Mouse (Mus musculus) brain, embryonic 14.5 days (tissue): ENCODE measurements at regions not wholly inside any gene's neighbourhood (a gene's known extent, or its start where the extent isn't known, plus 50 kb on each side); places are given as distances from the start of the nearest gene placed in this dataset.

ENCODE experiments used
- CTCF ChIP-seq: fragments of 200-500 bp; IDR thresholded peaks from 2 replicates; pipeline ENCODE4 v1.5.1; 2012; ENCODE audit warnings: inconsistent platforms, mild to moderate bottlenecking, moderate library complexity, borderline replicate concordance; ENCODE audit not compliant: insufficient read depth, insufficient read length; ENCODE audit errors: extremely low read depth
- POLR2A ChIP-seq: fragments of 200-500 bp; IDR thresholded peaks from 2 replicates; pipeline ENCODE4 v1.6.1; 2012; ENCODE audit warnings: mild to moderate bottlenecking, inconsistent platforms, borderline replicate concordance; ENCODE audit not compliant: poor library complexity, insufficient read depth, insufficient read length, severe bottlenecking; ENCODE audit errors: extremely low read depth

DNA sequence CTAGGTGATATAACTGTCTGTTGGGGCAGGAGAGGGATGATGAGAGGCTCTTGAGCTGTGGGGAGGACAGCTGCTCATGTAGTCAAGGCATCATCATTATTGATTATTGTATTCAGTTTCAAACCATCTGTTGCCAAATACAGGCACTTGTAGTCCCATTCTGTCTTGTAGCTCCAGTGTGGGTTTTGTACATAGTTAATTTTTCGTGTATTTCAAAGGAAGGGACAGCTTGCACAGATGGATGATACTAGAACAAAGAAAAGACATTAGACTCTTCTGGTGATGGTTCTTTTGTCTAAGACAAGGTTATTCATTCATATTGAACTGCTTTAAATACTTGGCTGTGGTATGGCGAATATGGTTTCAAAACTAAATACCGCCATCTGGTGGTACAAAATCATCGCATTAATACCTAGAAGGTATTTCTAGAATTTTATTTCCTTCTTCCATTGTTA, 70.8 kb upstream of the Slco6d1 start:
- no peak for TF ChIP-seq POLR2A
- no peak for TF ChIP-seq CTCF
